Mouse (Mus musculus) embryonic facial prominence, embryonic 13.5 days (tissue): ENCODE data around the gene Phactr1. TPM values are rescaled to one million over a fixed set of nuclear protein-coding genes. Genes with fewer than 3 reads are reported as not detected.

Experiments
- ATAC-seq: fragments of 200-750 bp; cut with Nextera tagmentation; 2 replicates; pipeline ENCODE4 v1.8.0; 2017; ENCODE audit warnings: low read depth; ENCODE audit not compliant: insufficient number of reproducible peaks, insufficient read depth, low FRiP score, low TSS enrichment
- H3K27ac ChIP-seq: fragments of 300-500 bp; sonication (generic); 2 replicates; pipeline ENCODE4 v1.5.1; 2015; ENCODE audit warnings: moderate library complexity, mild to moderate bottlenecking, inconsistent platforms
- H3K27me3 ChIP-seq: fragments of 300-500 bp; sonication (generic); 2 replicates; pipeline ENCODE4 v1.6.1; 2015; ENCODE audit warnings: mild to moderate bottlenecking, inconsistent platforms
- H3K36me3 ChIP-seq: fragments of 300-500 bp; sonication (generic); 2 replicates; pipeline ENCODE4 v1.6.1; 2015; ENCODE audit warnings: mild to moderate bottlenecking, inconsistent platforms
- H3K4me1 ChIP-seq: fragments of 300-500 bp; sonication (generic); 2 replicates; pipeline ENCODE4 v1.6.1; 2015; ENCODE audit warnings: inconsistent platforms
- H3K4me2 ChIP-seq: fragments of 300-500 bp; sonication (generic); 2 replicates; pipeline ENCODE4 v1.6.1; 2015; ENCODE audit warnings: moderate library complexity, mild to moderate bottlenecking, inconsistent platforms
- H3K4me3 ChIP-seq: fragments of 300-500 bp; sonication (generic); 2 replicates; pipeline ENCODE4 v1.5.1; 2015; ENCODE audit warnings: mild to moderate bottlenecking, inconsistent platforms
- H3K9ac ChIP-seq: fragments of 300-500 bp; sonication (generic); 2 replicates; pipeline ENCODE4 v1.6.1; 2015; ENCODE audit warnings: mild to moderate bottlenecking, inconsistent platforms
- H3K9me3 ChIP-seq: fragments of 300-500 bp; sonication (generic); 2 replicates; pipeline ENCODE4 v1.6.1; 2016; ENCODE audit warnings: inconsistent platforms
- WGBS: fragments of 180-500 bp; shearing (Covaris S2); methylation state at CpG from one replicate; pipeline ENCODE4 v1.1.7; 2015; ENCODE audit warnings: mixed read lengths; 5-methylcytosine and 5-hydroxymethylcytosine counted together
- polyA plus RNA-seq: library from polyadenylated mRNA; unstranded; fragments of >200 nt; fragmentation: Nextera tagmentation; extraction: Ambion mirVana; gene quantifications from 2 replicates; pipeline ENCODE4 v1.2.1, GENCODE M21; 2015

Phactr1 gene
- polyA plus RNA-seq, 1 experiment from 2014 or later = 13.2 TPM

- H3K36me3 ChIP-seq = no peaks in the 10 kb centered on the region
- H3K4me2 ChIP-seq = no peak overlapping the region
- H3K27ac ChIP-seq = no peak overlapping the region
- no peak overlapping the region for H3K4me3 ChIP-seq
- H3K9me3 ChIP-seq = no peaks in the 10 kb centered on the region
- ATAC-seq = no peak
- no peak overlapping the region for H3K9ac ChIP-seq
- WGBS = 19% methylated on average over 10 of the region's 10 CpGs
- H3K4me1 ChIP-seq = no peaks in the 10 kb centered on the region
- no peaks in the 10 kb centered on the region for H3K27me3 ChIP-seq
Observed at GRCm38 (mm10) chr13:42822545-42822944, 142.1 kb downstream of the Phactr1 start.

- 81% methylated on average over 7 of the region's 7 CpGs for WGBS
- H3K4me2 ChIP-seq = no peak overlapping the region
- no peak for ATAC-seq
Observed at GRCm38 (mm10) chr13:42823875-42824274, 143.5 kb downstream of the Phactr1 start.

GRCm38 (mm10) chr13:42826602-42827001, 146.2 kb downstream of the Phactr1 start:
- Histone ChIP-seq H3K27ac (no peak overlapping the region), H3K9ac (no peak overlapping the region), H3K4me2 (no peak overlapping the region), H3K9me3 (no peaks in the 10 kb centered on the region), H3K4me3 (no peak overlapping the region), H3K4me1 (peaks cover 6% of the 10 kb centered on the region), H3K36me3 (no peaks in the 10 kb centered on the region), H3K27me3 (no peaks in the 10 kb centered on the region)
- ATAC-seq = no peak
- 57% methylated on average over 8 of the region's 8 CpGs for WGBS

More at GRCm38 (mm10) chr13:42823875-42824274, 143.5 kb downstream of the Phactr1 start:
- H3K9me3 ChIP-seq = no peaks in the 10 kb centered on the region
- no peak overlapping the region for H3K27ac ChIP-seq
- peaks cover 2% of the 10 kb centered on the region for H3K4me1 ChIP-seq
- no peaks in the 10 kb centered on the region for H3K36me3 ChIP-seq
- H3K4me3 ChIP-seq = no peak overlapping the region
- no peaks in the 10 kb centered on the region for H3K27me3 ChIP-seq
- no peak overlapping the region for H3K9ac ChIP-seq

- H3K9ac ChIP-seq = no peak overlapping the region
- ATAC-seq = no peak
- H3K4me2 ChIP-seq = peak overlapping the region; percentile 31; the same call in 1 of the 2 replicates
- H3K36me3 ChIP-seq = no peaks in the 10 kb centered on the region
- WGBS = 30% methylated on average over 9 of the region's 9 CpGs
- no peaks in the 10 kb centered on the region for H3K27me3 ChIP-seq
- peaks cover 6% of the 10 kb centered on the region for H3K4me1 ChIP-seq
- H3K27ac ChIP-seq = no peak overlapping the region
- no peaks in the 10 kb centered on the region for H3K9me3 ChIP-seq
- H3K4me3 ChIP-seq = no peak overlapping the region
Observed at GRCm38 (mm10) chr13:42828978-42829377, 148.6 kb downstream of the Phactr1 start.

- H3K27ac ChIP-seq = no peak overlapping the region
- no peaks in the 10 kb centered on the region for H3K27me3 ChIP-seq
- H3K4me3 ChIP-seq = no peak overlapping the region
- no peak overlapping the region for H3K4me2 ChIP-seq
- H3K36me3 ChIP-seq = no peaks in the 10 kb centered on the region
- 41% methylated on average over 2 of the region's 2 CpGs for WGBS
- H3K9ac ChIP-seq = no peak overlapping the region
- no peaks in the 10 kb centered on the region for H3K4me1 ChIP-seq
- no peak for ATAC-seq
- H3K9me3 ChIP-seq = no peaks in the 10 kb centered on the region
Observed at GRCm38 (mm10) chr13:42835441-42835840, 155.0 kb downstream of the Phactr1 start.

GRCm38 (mm10) chr13:42839358-42839757, 158.9 kb downstream of the Phactr1 start:
- Histone ChIP-seq H3K4me1 (no peaks in the 10 kb centered on the region), H3K4me2 (no peak overlapping the region), H3K27ac (no peak overlapping the region), H3K9ac (no peak overlapping the region), H3K4me3 (no peak overlapping the region), H3K9me3 (no peaks in the 10 kb centered on the region), H3K36me3 (no peaks in the 10 kb centered on the region), H3K27me3 (no peaks in the 10 kb centered on the region)
- WGBS = 74% methylated on average over 2 of the region's 2 CpGs
- no peak for ATAC-seq

- no peaks in the 10 kb centered on the region for H3K27me3 ChIP-seq
- no peaks in the 10 kb centered on the region for H3K9me3 ChIP-seq
- no peaks in the 10 kb centered on the region for H3K4me1 ChIP-seq
- H3K36me3 ChIP-seq = no peaks in the 10 kb centered on the region
- no peak for ATAC-seq
- H3K27ac ChIP-seq = no peak overlapping the region
- H3K4me3 ChIP-seq = no peak overlapping the region
- H3K9ac ChIP-seq = no peak overlapping the region
- no peak overlapping the region for H3K4me2 ChIP-seq
- 74% methylated on average over 10 of the region's 10 CpGs for WGBS
Observed at GRCm38 (mm10) chr13:42852086-42852485, 171.7 kb downstream of the Phactr1 start.

- no peak overlapping the region for H3K9ac ChIP-seq
- H3K4me3 ChIP-seq = no peak overlapping the region
- no peak for ATAC-seq
- H3K4me1 ChIP-seq = no peaks in the 10 kb centered on the region
- no peaks in the 10 kb centered on the region for H3K27me3 ChIP-seq
- no peak overlapping the region for H3K4me2 ChIP-seq
- WGBS = 19% methylated on average over 11 of the region's 11 CpGs
- no peaks in the 10 kb centered on the region for H3K9me3 ChIP-seq
- no peak overlapping the region for H3K27ac ChIP-seq
- H3K36me3 ChIP-seq = no peaks in the 10 kb centered on the region
Observed at GRCm38 (mm10) chr13:42853900-42854595, 173.6 kb downstream of the Phactr1 start.

GRCm38 (mm10) chr13:42866162-42866941, 185.9 kb downstream of the Phactr1 start:
- H3K4me3 ChIP-seq = peak overlapping the region; percentile 46
- H3K9ac ChIP-seq = peak overlapping the region; percentile 61
- peaks cover 6% of the 10 kb centered on the region; the same call in 1 of the 2 replicates for H3K27me3 ChIP-seq
- ATAC-seq = no peak
- H3K4me1 ChIP-seq = peaks cover 11% of the 10 kb centered on the region
- peak overlapping the region; percentile 79 for H3K4me2 ChIP-seq
- no peak overlapping the region for H3K27ac ChIP-seq
- no peaks in the 10 kb centered on the region for H3K9me3 ChIP-seq
- H3K36me3 ChIP-seq = no peaks in the 10 kb centered on the region
- 3% methylated on average over 21 of the region's 21 CpGs for whole genome bisulfite sequencing

- H3K9ac ChIP-seq = peak overlapping the region; percentile 61; the same call in 1 of the 2 replicates
- H3K27ac ChIP-seq = no peak overlapping the region
- peak overlapping the region; percentile 79 for H3K4me2 ChIP-seq
- H3K9me3 ChIP-seq = no peaks in the 10 kb centered on the region
- no peaks in the 10 kb centered on the region for H3K36me3 ChIP-seq
- WGBS = 34% methylated on average over 6 of the region's 6 CpGs
- peak overlapping the region; percentile 46 for H3K4me3 ChIP-seq
- peaks cover 6% of the 10 kb centered on the region; the same call in 1 of the 2 replicates for H3K27me3 ChIP-seq
- H3K4me1 ChIP-seq = peaks cover 11% of the 10 kb centered on the region
- ATAC-seq = no peak
Observed at GRCm38 (mm10) chr13:42867026-42867425, 186.6 kb downstream of the Phactr1 start.

GRCm38 (mm10) chr13:42872125-42872524, 191.7 kb downstream of the Phactr1 start:
- H3K36me3 ChIP-seq = no peaks in the 10 kb centered on the region
- H3K4me2 ChIP-seq = no peak overlapping the region
- WGBS = 33% methylated on average over 1 of the region's 1 CpGs
- peaks cover 6% of the 10 kb centered on the region; the same call in 1 of the 2 replicates for H3K27me3 ChIP-seq
- H3K27ac ChIP-seq = no peak overlapping the region
- no peaks in the 10 kb centered on the region for H3K9me3 ChIP-seq
- H3K9ac ChIP-seq = no peak overlapping the region
- H3K4me3 ChIP-seq = no peak overlapping the region
- ATAC-seq = no peak
- H3K4me1 ChIP-seq = peaks cover under 1% of the 10 kb centered on the region

- Histone ChIP-seq H3K27me3 (no peaks in the 10 kb centered on the region; the same call in 1 of the 2 replicates), H3K9me3 (no peaks in the 10 kb centered on the region), H3K9ac (no peak overlapping the region), H3K4me3 (no peak overlapping the region), H3K4me2 (no peak overlapping the region), H3K27ac (no peak overlapping the region), H3K36me3 (no peaks in the 10 kb centered on the region), H3K4me1 (no peaks in the 10 kb centered on the region)
- ATAC-seq = no peak
- WGBS = 36% methylated on average over 2 of the region's 2 CpGs
Observed at GRCm38 (mm10) chr13:42878346-42878745, 197.9 kb downstream of the Phactr1 start.
